Mouse (Mus musculus) olfactory bulb, adult 2 months (tissue): Measurements from ENCODE around the gene Ino80b.

Experiments used
- CTCF ChIP-seq: fragments of 200-500 bp; IDR thresholded peaks from 2 replicates; pipeline ENCODE4 v1.5.1; 2012; ENCODE audit warnings: low read depth, mild to moderate bottlenecking, low read length, moderate library complexity; ENCODE audit not compliant: insufficient read depth
- POLR2A ChIP-seq: fragments of 200-500 bp; IDR thresholded peaks from 2 replicates; pipeline ENCODE4 v1.6.1; 2012; ENCODE audit warnings: mild to moderate bottlenecking, low read depth, low read length, moderate library complexity; ENCODE audit not compliant: insufficient read depth

DNA sequence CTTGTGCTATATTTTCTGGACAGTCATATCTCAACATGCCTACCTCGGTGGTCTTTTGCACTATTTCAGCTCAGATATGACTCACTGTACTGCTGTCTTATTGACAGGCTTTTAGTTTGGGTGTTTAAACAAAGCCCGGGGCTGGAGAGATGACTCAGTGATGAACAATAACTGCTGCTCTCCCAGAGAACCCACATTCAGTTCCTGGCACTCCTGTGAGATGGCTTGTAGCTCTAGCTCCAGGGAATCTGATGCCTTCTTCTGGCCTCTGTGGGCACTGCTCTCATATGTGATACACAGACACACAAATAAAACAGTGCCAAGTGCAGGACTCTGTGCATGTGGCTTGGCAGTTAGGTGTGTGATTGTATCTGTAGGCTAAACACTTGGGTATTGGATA is 20.0 kb upstream of the Ino80b start:
- no peak for TF ChIP-seq CTCF
- no peak for TF ChIP-seq POLR2A
